Comparison of ENCODE assay signal across 22 mouse cellular contexts in the genomic region with DNA sequence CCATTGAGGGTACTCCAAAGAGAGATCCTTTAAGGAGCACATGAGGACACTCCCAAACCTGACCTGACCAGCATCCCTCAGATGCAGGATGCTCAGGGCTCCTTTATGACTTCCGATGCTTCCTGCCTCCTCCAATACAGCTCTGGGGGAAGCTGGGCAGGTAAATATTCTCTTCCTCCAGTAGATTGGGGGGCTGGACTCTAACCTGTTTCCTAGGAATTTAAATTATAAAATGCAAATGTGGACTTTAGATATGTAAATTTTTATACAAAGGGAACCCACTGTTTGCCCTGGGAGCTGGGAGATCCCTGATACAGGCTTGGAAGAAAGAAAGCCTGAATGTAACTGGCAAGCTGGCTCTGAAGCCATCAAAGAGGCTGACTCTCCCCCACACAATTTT. TPM values are rescaled to one million over a fixed set of nuclear protein-coding genes. Genes with fewer than 3 reads are reported as not detected.
"Had no signal": no experiment of that assay in that cellular context is flagged by ENCODE, and none has a peak within 500 bp of the region (broad histone marks: within the 10 kb centered on the region; RNA-seq: fewer than 3 reads in every experiment).

No protein-coding gene starts in this region.

- H3K9me3 ChIP-seq: heart, embryonic 13.5 days; heart, embryonic 15.5 days; intestine, embryonic 15.5 days; limb, embryonic 10.5 days; limb, embryonic 12.5 days; liver, embryonic 13.5 days had no signal

- H3K4me3 ChIP-seq: heart, adult 2 months; heart, embryonic 13.5 days; heart, embryonic 15.5 days; intestine, embryonic 15.5 days; layer of hippocampus, adult 2 months; limb, embryonic 10.5 days; limb, embryonic 12.5 days; liver, embryonic 13.5 days had no signal

- H3K27ac ChIP-seq: heart, adult 2 months; heart, embryonic 13.5 days; heart, embryonic 15.5 days; hindbrain, embryonic 14.5 days; intestine, embryonic 15.5 days; layer of hippocampus, adult 2 months; limb, embryonic 10.5 days; limb, embryonic 12.5 days; liver, embryonic 13.5 days had no signal

- H3K36me3 ChIP-seq: heart, embryonic 13.5 days; heart, embryonic 15.5 days; intestine, embryonic 15.5 days; limb, embryonic 10.5 days; limb, embryonic 12.5 days; liver, embryonic 13.5 days had no signal

- ATAC-seq: hindbrain, embryonic 16.5 days; inflammation-experienced regulatory T-cells, adult 6 months; intestine, embryonic 15.5 days; intestine, postnatal 0 days had no signal

- H3K9ac ChIP-seq: heart, embryonic 13.5 days; heart, embryonic 15.5 days; hindbrain, embryonic 14.5 days; intestine, embryonic 15.5 days; limb, embryonic 12.5 days; liver, embryonic 13.5 days had no signal

- DNase-seq: gastrocnemius, postnatal 14 days; gastrocnemius, postnatal 36 days; heart, adult 11 months; heart, adult 2 months; heart, postnatal 14 days; heart, postnatal 36 days; kidney, postnatal 4 days; liver; liver, embryonic 13.5 days had no signal

- H3K4me2 ChIP-seq: heart, embryonic 11.5 days; heart, embryonic 13.5 days; heart, embryonic 15.5 days; hindbrain, embryonic 14.5 days; intestine, embryonic 15.5 days; limb, embryonic 12.5 days; liver, embryonic 11.5 days; liver, embryonic 13.5 days had no signal

RNA-seq across cellular contexts. Expression of a gene that starts 2.3 kb away (rescaled TPM):
- total RNA-seq: heart, adult 2 months; hematopoietic stem cell, adult 5-6 weeks had no signal
